Mouse (Mus musculus): ENCODE measurements around the gene Rpl39. TPM values are rescaled to one million over a fixed set of nuclear protein-coding genes. Genes with fewer than 3 reads are reported as not detected.
"Not testable (repeated sequence)": the region's sequence is repeated elsewhere in the genome, so short reads cannot be mapped to it uniquely, and the experiment has no call there.

Rpl39 gene
- polyA plus RNA-seq, 1 experiment from 2014 or later: 450 TPM

GRCm38 (mm10) chrX:37091457-37091856 lies 6.3 kb upstream of the Rpl39 start:
- no peaks in the 10 kb centered on the region for H3K27me3 ChIP-seq (replicated peaks; ENCODE audit: control insufficient read depth, insufficient read depth, low read length)
- no peak overlapping the region for H3K27ac ChIP-seq (ENCODE audit: low read depth, low read length)
- no peak overlapping the region for H3K4me2 ChIP-seq (replicated peaks; ENCODE audit: low read depth)
- H3K36me3 ChIP-seq (ENCODE audit: control insufficient read depth, insufficient read depth): no peaks in the 10 kb centered on the region
- 75% methylated on average over 3 of the region's 3 CpGs for WGBS
- ATAC-seq: no peak
- no peak for TF ChIP-seq CTCF (IDR thresholded peaks at IDR 0.05; ENCODE audit: low read depth)
- no peak overlapping the region for H3K9ac ChIP-seq (ENCODE audit: low read depth, low read length)
- no peaks in the 10 kb centered on the region for H3K9me3 ChIP-seq (ENCODE audit: control insufficient read depth)
- no peaks in the 10 kb centered on the region for H3K4me1 ChIP-seq (replicated peaks; ENCODE audit: control insufficient read depth, insufficient read depth, low read length)
- H3K4me3 ChIP-seq (ENCODE audit: low read depth, low read length): no peak overlapping the region

GRCm38 (mm10) chrX:37088778-37089177 lies 3.6 kb upstream of the Rpl39 start:
- Histone ChIP-seq H3K9me3 (ENCODE audit: control insufficient read depth) (no peaks in the 10 kb centered on the region), H3K27me3 (replicated peaks; ENCODE audit: control insufficient read depth, insufficient read depth, low read length) (no peaks in the 10 kb centered on the region), H3K27ac (ENCODE audit: low read depth, low read length) (no peak overlapping the region), H3K4me2 (replicated peaks; ENCODE audit: low read depth) (no peak overlapping the region), H3K4me3 (ENCODE audit: low read depth, low read length) (no peak overlapping the region), H3K9ac (ENCODE audit: low read depth, low read length) (no peak overlapping the region), H3K36me3 (ENCODE audit: control insufficient read depth, insufficient read depth) (no peaks in the 10 kb centered on the region), H3K4me1 (replicated peaks; ENCODE audit: control insufficient read depth, insufficient read depth, low read length) (no peaks in the 10 kb centered on the region)
- 91% methylated on average over 1 of the region's 1 CpGs for WGBS
- TF ChIP-seq CTCF (IDR thresholded peaks at IDR 0.05; ENCODE audit: low read depth): no peak
- ATAC-seq: no peak

- Histone ChIP-seq H3K36me3 (ENCODE audit: control insufficient read depth, insufficient read depth) (no peaks in the 10 kb centered on the region), H3K27ac (ENCODE audit: low read depth, low read length) (no peak overlapping the region; the same call in 1 of the 2 replicates), H3K4me3 (ENCODE audit: low read depth, low read length) (peak overlapping the region; percentile 53), H3K9me3 (ENCODE audit: control insufficient read depth) (no peaks in the 10 kb centered on the region), H3K4me2 (replicated peaks; ENCODE audit: low read depth) (peak overlapping the region; percentile 61), H3K27me3 (replicated peaks; ENCODE audit: control insufficient read depth, insufficient read depth, low read length) (no peaks in the 10 kb centered on the region), H3K9ac (ENCODE audit: low read depth, low read length) (no peak overlapping the region), H3K4me1 (replicated peaks; ENCODE audit: control insufficient read depth, insufficient read depth, low read length) (no peaks in the 10 kb centered on the region)
- no peak for TF ChIP-seq CTCF (IDR thresholded peaks at IDR 0.05; ENCODE audit: low read depth)
- ATAC-seq: peak; percentile 34
- 27% methylated on average over 9 of the region's 9 CpGs for WGBS
Measured at GRCm38 (mm10) chrX:37085665-37086064, 463 bp upstream of the Rpl39 start.

- Histone ChIP-seq H3K4me1 (replicated peaks; ENCODE audit: control insufficient read depth, insufficient read depth, low read length) (no peaks in the 10 kb centered on the region), H3K36me3 (ENCODE audit: control insufficient read depth, insufficient read depth) (no peaks in the 10 kb centered on the region), H3K4me3 (ENCODE audit: low read depth, low read length) (peak overlapping the region; percentile 53), H3K9ac (ENCODE audit: low read depth, low read length) (peak overlapping the region; percentile 38), H3K27ac (ENCODE audit: low read depth, low read length) (peak overlapping the region; percentile 55; the same call in 1 of the 2 replicates), H3K27me3 (replicated peaks; ENCODE audit: control insufficient read depth, insufficient read depth, low read length) (no peaks in the 10 kb centered on the region), H3K4me2 (replicated peaks; ENCODE audit: low read depth) (peak overlapping the region; percentile 61), H3K9me3 (ENCODE audit: control insufficient read depth) (no peaks in the 10 kb centered on the region)
- ATAC-seq: peak; percentile 35; the same call in 1 of the 2 replicates
- no peak for TF ChIP-seq CTCF (IDR thresholded peaks at IDR 0.05; ENCODE audit: low read depth)
- WGBS: 17% methylated on average over 19 of the region's 19 CpGs
Measured at GRCm38 (mm10) chrX:37084318-37084926, 780 bp downstream of the Rpl39 start.

DNA sequence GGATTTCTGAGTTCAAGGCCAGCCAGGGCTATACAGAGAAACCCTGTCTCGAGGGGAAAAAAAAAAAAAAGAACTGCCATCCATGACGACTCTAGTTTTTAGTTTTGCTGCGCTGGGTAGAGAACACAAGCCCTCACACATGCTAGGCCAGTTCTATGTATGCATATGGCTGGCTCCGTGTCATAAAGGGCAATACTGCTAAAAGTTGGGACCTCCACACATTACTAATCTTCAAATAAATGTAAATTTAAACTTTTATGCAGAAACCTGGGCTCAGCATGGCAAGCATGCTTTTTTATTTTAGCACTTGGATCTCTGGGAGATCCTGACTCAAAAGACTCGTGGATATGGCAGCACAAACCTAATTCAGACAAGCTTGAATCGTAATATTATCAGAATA lies 4.0 kb downstream of the Rpl39 start:
- WGBS: 60% methylated on average over 6 of the region's 6 CpGs
- TF ChIP-seq CTCF (IDR thresholded peaks at IDR 0.05; ENCODE audit: low read depth): no peak
- no peak overlapping the region for H3K4me2 ChIP-seq (replicated peaks; ENCODE audit: low read depth)
- H3K4me3 ChIP-seq (ENCODE audit: low read depth, low read length): no peak overlapping the region
- H3K36me3 ChIP-seq (ENCODE audit: control insufficient read depth, insufficient read depth): no peaks in the 10 kb centered on the region
- ATAC-seq: no peak
- no peak overlapping the region for H3K27ac ChIP-seq (ENCODE audit: low read depth, low read length)
- no peaks in the 10 kb centered on the region for H3K4me1 ChIP-seq (replicated peaks; ENCODE audit: control insufficient read depth, insufficient read depth, low read length)
- H3K9me3 ChIP-seq (ENCODE audit: control insufficient read depth): no peaks in the 10 kb centered on the region
- no peak overlapping the region for H3K9ac ChIP-seq (ENCODE audit: low read depth, low read length)
- H3K27me3 ChIP-seq (replicated peaks; ENCODE audit: control insufficient read depth, insufficient read depth, low read length): no peaks in the 10 kb centered on the region

DNA sequence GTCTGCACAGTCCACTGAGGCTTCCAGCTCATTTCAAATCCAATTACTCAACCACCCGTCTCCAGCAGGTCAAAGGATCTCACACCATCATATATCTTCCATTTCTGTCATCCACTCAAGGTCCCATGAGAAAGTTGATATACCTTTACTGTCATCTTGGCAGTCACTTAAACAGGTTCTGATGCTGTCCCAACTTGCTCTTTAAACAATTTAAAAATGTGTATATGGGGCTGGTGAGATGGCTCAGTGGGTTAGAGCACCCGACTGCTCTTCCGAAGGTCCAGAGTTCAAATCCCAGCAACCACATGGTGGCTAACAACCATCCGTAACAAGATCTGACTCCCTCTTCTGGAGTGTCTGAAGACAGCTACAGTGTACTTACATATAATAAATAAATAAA lies 4.9 kb downstream of the Rpl39 start:
- H3K9ac ChIP-seq (ENCODE audit: low read depth, low read length); H3K9me3 ChIP-seq (ENCODE audit: control insufficient read depth); H3K36me3 ChIP-seq (ENCODE audit: control insufficient read depth, insufficient read depth); H3K27ac ChIP-seq (ENCODE audit: low read depth, low read length); H3K4me1 ChIP-seq (replicated peaks; ENCODE audit: control insufficient read depth, insufficient read depth, low read length); H3K4me2 ChIP-seq (replicated peaks; ENCODE audit: low read depth); H3K4me3 ChIP-seq (ENCODE audit: low read depth, low read length); H3K27me3 ChIP-seq (replicated peaks; ENCODE audit: control insufficient read depth, insufficient read depth, low read length); ATAC-seq: not testable (repeated sequence)
- WGBS: 61% methylated on average over 3 of the region's 4 CpGs

DNA sequence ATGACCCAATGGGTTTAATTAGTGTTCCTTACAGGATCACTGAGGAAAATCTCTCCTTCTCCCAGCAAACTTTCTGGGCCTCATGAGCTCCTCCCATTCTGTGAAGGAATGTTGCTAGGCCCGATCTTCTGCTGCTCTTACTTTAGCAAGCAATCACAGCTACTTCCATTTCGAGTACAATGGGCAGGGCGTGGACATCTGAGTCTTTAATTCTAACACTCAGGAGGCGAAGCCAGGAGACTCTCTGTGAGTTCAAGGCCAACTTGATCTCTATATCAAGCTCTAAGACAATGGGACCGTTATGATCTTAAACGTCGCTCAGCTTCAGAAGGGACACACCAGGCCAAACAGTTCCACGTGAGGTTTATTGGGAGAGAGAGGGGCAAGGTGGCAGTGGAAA lies 8.6 kb downstream of the Rpl39 start:
- 54% methylated on average over 8 of the region's 8 CpGs for WGBS
- H3K9me3 ChIP-seq (ENCODE audit: control insufficient read depth): no peaks in the 10 kb centered on the region
- no peaks in the 10 kb centered on the region for H3K27me3 ChIP-seq (replicated peaks; ENCODE audit: control insufficient read depth, insufficient read depth, low read length)
- no peak overlapping the region for H3K9ac ChIP-seq (ENCODE audit: low read depth, low read length)
- no peak for ATAC-seq
- H3K4me3 ChIP-seq (ENCODE audit: low read depth, low read length): no peak overlapping the region
- no peaks in the 10 kb centered on the region for H3K36me3 ChIP-seq (ENCODE audit: control insufficient read depth, insufficient read depth)
- H3K27ac ChIP-seq (ENCODE audit: low read depth, low read length): no peak overlapping the region
- TF ChIP-seq CTCF (IDR thresholded peaks at IDR 0.05; ENCODE audit: low read depth): no peak
- H3K4me1 ChIP-seq (replicated peaks; ENCODE audit: control insufficient read depth, insufficient read depth, low read length): no peaks in the 10 kb centered on the region
- H3K4me2 ChIP-seq (replicated peaks; ENCODE audit: low read depth): no peak overlapping the region

All from intestine, postnatal 0 days (tissue).